Comparison of ENCODE assay signal across 17 mouse cellular contexts in the genomic region with DNA sequence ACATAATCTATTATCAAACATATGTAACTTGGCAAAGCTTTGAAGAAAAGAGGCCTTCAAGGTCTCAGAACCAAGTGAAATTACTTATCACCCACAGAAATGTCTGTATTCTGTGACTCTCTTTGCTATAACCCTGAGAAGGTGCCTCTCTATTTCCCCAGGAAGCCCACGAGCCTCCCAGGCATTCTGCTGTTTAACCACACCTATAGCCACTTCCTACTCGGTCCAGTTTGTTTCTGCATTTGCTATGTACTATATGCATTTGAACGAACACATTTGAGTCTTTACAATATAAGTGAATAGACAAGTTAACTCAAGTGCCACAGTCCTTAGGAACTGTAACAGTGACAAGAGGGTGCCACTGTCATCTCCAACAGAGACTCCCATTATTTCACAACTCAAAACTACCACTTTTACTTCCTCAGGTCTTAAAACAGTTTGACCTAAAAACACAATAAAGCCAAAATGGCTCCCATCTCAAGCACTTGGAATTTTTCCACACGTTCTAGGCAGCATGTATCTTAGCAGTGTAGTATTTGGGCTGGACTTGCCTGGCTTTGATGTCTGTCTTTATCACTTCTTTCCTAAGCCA.
"Had no signal": no experiment of that assay in that cellular context is flagged by ENCODE, and none has a peak within 500 bp of the region (broad histone marks: within the 10 kb centered on the region; RNA-seq: fewer than 3 reads in every experiment).

No protein-coding gene starts in this region.

- DNase-seq: liver, postnatal 0 days; lung, adult 2 months; lung, postnatal 14 days; lung, postnatal 36 days; right cerebral cortex, postnatal 14 days; thymus, postnatal 14 days; thymus, postnatal 36 days had no signal

- H3K36me3 ChIP-seq: stomach, embryonic 15.5 days had no signal

- H3K4me2 ChIP-seq: lung, embryonic 15.5 days; midbrain, embryonic 11.5 days; midbrain, embryonic 13.5 days; midbrain, embryonic 15.5 days; neural tube, embryonic 12.5 days; stomach, embryonic 15.5 days had no signal

- ATAC-seq: liver, postnatal 0 days; lung, postnatal 0 days; midbrain, embryonic 13.5 days; midbrain, embryonic 15.5 days had no signal

- H3K4me1 ChIP-seq: lung, embryonic 15.5 days; midbrain, embryonic 13.5 days; midbrain, embryonic 15.5 days; neural tube, embryonic 12.5 days; stomach, embryonic 15.5 days had no signal

- H3K9ac ChIP-seq: liver, postnatal 0 days; lung, embryonic 15.5 days; midbrain, embryonic 13.5 days; midbrain, embryonic 15.5 days; neural tube, embryonic 12.5 days; stomach, embryonic 15.5 days had no signal

- H3K4me3 ChIP-seq: lung, embryonic 15.5 days; megakaryocyte, embryonic 14.5 days; midbrain, embryonic 13.5 days; midbrain, embryonic 15.5 days; neural tube, embryonic 12.5 days; stomach, embryonic 15.5 days had no signal

- H3K27me3 ChIP-seq: lung, embryonic 15.5 days; megakaryocyte, embryonic 14.5 days; midbrain, embryonic 13.5 days; midbrain, embryonic 15.5 days; neural tube, embryonic 12.5 days; stomach, embryonic 15.5 days had no signal

- H3K9me3 ChIP-seq: lung, embryonic 15.5 days; megakaryocyte, embryonic 14.5 days; midbrain, embryonic 13.5 days; midbrain, embryonic 15.5 days; neural tube, embryonic 12.5 days; stomach, embryonic 15.5 days had no signal

- H3K27ac ChIP-seq: lung, embryonic 15.5 days; macrophage; midbrain, embryonic 13.5 days; midbrain, embryonic 15.5 days; neural tube, embryonic 12.5 days; stomach, embryonic 15.5 days; stomach, postnatal 0 days had no signal
